Mouse (Mus musculus) gastrocnemius, adult 8-10 months (tissue): ENCODE data around the gene Vac14. TPM values are rescaled to one million over a fixed set of nuclear protein-coding genes. Genes with fewer than 3 reads are reported as not detected.

Source experiments
- DNase-seq, 2 experiments: peaks; one replicate each; pipeline ENCODE4 v3.0.0; 2022; ENCODE audit warnings: low spot score in 2 of 2
- total RNA-seq, 4 experiments: library from RNA; stranded (reverse); gene quantifications; 2 replicates each; pipeline ENCODE4 v1.2.4; 2022

The Vac14 gene
- total RNA-seq, 4 experiments from 2014 or later: 17.4 to 22.1 (median 19.3) TPM

- no peak for DNase-seq
Measured at GRCm38 (mm10) chr8:110745162-110745561, 126.8 kb downstream of the Vac14 start.

GRCm38 (mm10) chr8:110746661-110747060 lies 128.3 kb downstream of the Vac14 start:
- DNase-seq: no peak

DNA sequence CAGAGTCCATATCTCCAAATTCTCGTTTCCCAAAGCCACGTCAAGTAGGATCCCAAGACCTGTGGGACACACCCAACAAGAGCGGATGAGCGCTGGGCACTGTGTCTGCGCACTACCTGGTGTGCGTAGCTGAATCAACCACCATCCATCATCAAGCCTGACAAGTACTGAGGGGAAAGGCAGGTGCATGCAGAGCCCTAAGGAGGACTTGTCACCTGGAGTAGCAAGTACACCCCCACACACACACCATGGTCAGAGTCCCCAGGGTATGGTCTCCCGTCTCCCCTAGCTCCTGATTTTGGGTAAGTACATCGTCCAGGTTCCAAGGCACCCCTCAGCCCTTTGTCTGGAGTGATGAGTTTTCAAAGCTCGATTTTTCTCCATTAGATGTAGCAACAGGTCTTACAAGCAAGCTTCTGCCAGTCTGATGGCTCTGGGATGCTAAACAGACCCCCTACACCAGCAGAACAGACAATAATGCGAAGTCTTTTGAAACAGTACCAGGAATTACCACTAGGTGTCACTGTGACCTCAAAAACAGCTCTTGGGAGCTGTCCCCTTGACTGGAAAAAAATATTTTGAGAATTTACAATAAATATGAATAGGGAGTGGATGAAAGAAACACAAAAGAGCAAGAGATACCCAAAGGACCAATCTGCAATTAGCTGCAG lies 131.2 kb downstream of the Vac14 start:
- DNase-seq: no peak

GRCm38 (mm10) chr8:110750269-110750668 lies 131.9 kb downstream of the Vac14 start:
- no peak for DNase-seq

DNA sequence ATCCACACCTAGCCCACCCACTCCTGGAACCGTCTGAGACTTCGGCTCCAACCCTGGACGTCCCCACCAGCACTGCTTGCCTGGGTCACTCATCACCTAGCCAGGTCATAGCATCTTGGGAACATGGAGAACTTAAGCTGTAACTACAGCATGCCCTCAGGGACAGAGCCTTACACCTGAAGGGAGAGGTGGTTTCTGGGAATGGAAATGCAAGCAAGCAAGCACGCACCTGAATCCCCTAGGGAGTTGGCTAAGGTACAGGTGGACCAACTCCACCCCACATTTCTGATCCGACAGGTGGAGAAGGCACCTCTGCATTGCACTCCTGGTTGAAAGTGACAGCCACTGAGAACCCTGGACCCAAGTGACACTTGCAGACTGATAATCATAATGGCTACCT lies 133.1 kb downstream of the Vac14 start:
- no peak for DNase-seq

DNA sequence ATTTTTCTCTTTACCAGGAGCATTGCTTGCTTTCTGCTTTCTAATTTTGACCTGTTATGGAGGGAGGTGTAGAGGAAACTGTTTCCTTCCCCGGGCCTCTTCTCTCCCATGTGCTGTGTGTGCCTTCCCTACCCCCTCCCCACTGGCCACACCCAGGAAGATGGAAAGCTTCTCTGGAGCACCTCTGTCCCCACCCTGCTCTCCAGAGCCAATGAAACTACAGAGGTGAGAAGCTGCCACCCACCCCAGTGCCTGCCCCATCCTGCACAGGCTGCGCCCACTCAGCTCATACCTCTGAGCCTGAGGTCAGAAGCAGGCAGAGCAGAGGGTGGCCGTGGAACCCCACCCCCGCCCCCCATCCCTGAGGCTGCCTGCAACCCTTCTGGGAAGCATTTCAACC lies 136.3 kb downstream of the Vac14 start:
- DNase-seq: no peak

GRCm38 (mm10) chr8:110755511-110756170 lies 137.3 kb downstream of the Vac14 start:
- no peak for DNase-seq

DNA sequence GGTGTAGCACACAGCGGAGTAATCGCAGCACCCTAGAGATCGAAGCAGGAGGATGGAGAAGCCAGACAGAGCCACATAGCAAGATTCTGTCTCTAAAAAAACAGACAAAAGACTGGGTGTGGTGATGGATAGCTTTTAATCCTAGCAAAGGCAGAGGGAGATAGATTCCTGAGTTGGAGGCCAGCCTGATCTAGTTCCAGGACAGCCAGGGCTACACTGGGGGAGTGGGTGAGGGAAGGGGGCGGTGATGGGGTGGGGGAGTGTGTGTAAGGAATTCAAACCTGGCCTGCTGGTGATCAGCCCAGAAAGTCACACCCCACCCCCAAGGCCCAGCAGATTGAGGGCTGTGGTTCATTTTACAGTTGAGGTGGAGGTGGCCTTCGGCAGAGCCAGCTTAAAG lies 137.8 kb downstream of the Vac14 start:
- DNase-seq: no peak

- DNase-seq: no peak
Measured at GRCm38 (mm10) chr8:110760280-110760940, 142.0 kb downstream of the Vac14 start.

DNA sequence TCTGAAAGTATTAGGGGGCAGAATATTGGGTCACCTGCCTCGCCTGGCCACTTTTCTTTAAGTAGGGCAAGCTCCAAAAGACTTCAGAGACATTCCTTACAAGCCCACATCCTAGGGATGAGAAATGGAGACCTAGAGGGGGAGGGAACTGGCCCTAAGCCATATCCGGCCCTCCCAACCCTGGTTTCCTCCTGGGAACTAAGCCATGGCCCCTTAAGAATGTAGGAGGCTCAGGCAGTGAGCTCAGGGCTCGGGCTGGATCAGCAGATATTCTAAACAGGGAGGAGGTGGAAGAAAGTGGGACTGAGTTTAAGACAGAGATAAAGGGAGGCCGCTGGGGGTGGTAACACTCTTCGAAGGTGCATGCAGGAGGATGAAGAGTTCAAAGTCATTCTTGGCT lies 142.8 kb downstream of the Vac14 start:
- DNase-seq: no peak

DNA sequence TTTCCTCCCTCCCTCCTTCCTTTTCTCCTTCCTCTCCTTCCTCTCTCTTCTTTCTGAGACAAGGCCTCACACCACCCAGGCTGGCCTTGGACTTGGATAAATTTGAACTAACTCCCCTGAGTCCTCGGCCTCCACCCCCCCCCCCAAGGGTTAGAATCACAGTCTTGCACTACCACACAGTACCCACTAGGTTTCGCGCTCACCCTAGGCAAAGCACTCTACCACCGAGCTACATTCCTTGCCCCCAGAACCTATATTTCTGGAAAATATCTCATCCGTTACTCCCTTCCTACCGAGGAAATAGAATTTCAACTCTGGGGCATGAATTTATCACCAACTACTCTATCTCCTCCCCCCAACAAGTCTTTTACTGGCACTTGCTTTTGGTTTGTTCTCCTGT lies 143.6 kb downstream of the Vac14 start:
- no peak for DNase-seq

DNA sequence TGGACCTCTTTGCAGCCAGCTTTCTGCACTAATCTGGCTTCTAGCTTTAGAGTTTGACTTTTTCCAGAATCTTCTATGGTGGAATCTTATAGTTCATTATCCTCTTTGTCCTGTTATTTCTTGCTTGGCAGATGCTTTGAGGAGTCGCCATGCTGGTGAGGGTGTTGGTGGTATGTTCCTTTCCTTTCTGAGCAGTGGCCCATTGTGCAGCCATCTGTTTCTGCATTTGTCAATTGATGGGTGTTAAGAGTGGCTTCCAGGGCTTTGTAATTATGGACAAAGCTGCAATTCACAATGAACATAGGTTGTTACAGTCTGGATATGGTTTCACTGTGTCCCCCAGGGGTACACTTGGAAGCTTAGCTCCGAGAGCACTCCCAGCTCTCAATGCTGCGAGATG lies 146.3 kb downstream of the Vac14 start:
- DNase-seq: no peak

DNA sequence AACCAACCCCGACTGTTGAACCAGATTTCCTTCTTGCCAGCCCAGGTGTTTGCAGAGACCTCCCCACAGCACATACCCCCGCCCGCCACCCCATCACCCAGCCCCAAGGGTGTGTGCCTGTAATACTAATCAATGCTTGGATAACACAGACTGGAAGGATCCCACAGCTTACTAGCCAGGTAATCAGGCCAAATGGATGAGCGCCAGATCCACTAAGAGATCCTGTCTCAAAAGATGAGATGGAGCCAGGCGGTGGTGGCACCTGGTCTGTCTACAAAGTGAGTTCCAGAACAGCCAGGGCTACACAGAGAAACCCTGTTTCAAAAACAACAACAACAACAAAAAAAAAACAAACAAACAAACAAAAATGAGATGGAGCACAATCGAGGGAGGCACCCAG lies 148.9 kb downstream of the Vac14 start:
- no peak for DNase-seq

Other genes with a start within 250 kb of the Vac14 start
- 100 to 1,000 TPM; 120 to 134 (median 124) TPM for gene Mtss1l, start 102.9 kb downstream of the Vac14 start, total RNA-seq
- gene Il34, start 187.3 kb downstream of the Vac14 start, total RNA-seq: 1 to 10 TPM; 1.6 to 5.5 (median 4.3) TPM
- gene Cog4, start 228.0 kb downstream of the Vac14 start, total RNA-seq: 10 to 100 TPM; 61.0 to 68.2 (median 64.3) TPM
- 10 to 100 TPM; 14.1 to 19.3 (median 14.3) TPM for gene Sf3b3, start 228.2 kb downstream of the Vac14 start, total RNA-seq